Mouse (Mus musculus) testis, adult 2 months (tissue): ENCODE measurements around the gene Raet1e. TPM values are rescaled to one million over a fixed set of nuclear protein-coding genes. Genes with fewer than 3 reads are reported as not detected.
"Not testable (repeated sequence)": the region's sequence is repeated elsewhere in the genome, so short reads cannot be mapped to it uniquely, and the experiment has no call there.

Experiments used
- H3K27ac ChIP-seq: fragments of 200-500 bp; 2 replicates; pipeline ENCODE4 v1.5.1; 2012; ENCODE audit warnings: low read depth, low read length; ENCODE audit not compliant: control insufficient read depth, insufficient read depth
- H3K27me3 ChIP-seq: fragments of 200-500 bp; 2 replicates; pipeline ENCODE4 v1.6.1; 2012; ENCODE audit warnings: mild to moderate bottlenecking, low read length, moderate library complexity; ENCODE audit not compliant: control insufficient read depth, insufficient read depth
- H3K36me3 ChIP-seq: fragments of 200-500 bp; 2 replicates; pipeline ENCODE4 v1.6.1; 2012; ENCODE audit warnings: mild to moderate bottlenecking, low read length; ENCODE audit not compliant: control insufficient read depth, insufficient read depth
- H3K4me1 ChIP-seq: fragments of 200-500 bp; 2 replicates; pipeline ENCODE4 v1.6.1; 2012; ENCODE audit warnings: low read length; ENCODE audit not compliant: control insufficient read depth, insufficient read depth
- H3K4me3 ChIP-seq: fragments of 200-500 bp; 2 replicates; pipeline ENCODE4 v1.5.1; 2012; ENCODE audit warnings: low read depth, mild to moderate bottlenecking, low read length, moderate library complexity, mixed read lengths; ENCODE audit not compliant: control insufficient read depth
- CTCF ChIP-seq: fragments of 200-500 bp; IDR thresholded peaks from 2 replicates; pipeline ENCODE4 v1.5.1; 2012; ENCODE audit warnings: low read depth, mild to moderate bottlenecking, inconsistent platforms, low read length, moderate library complexity; ENCODE audit not compliant: control insufficient read depth, insufficient read depth, insufficient replicate concordance
- polyA plus RNA-seq: library from polyadenylated mRNA; depleted of rRNA; stranded (reverse); fragments of >200 nt; gene quantifications from 2 replicates; pipeline ENCODE4 v1.2.3, GENCODE M21; 2012

Raet1e gene
- polyA plus RNA-seq, 1 experiment: 0.12 TPM

- H3K4me1 ChIP-seq, H3K27me3 ChIP-seq, H3K36me3 ChIP-seq, H3K27ac ChIP-seq, H3K4me3 ChIP-seq: not testable (repeated sequence)
Observed at GRCm38 (mm10) chr10:22174190-22174487, 15.8 kb downstream of the Raet1e start.

GRCm38 (mm10) chr10:22176515-22176914 is 18.1 kb downstream of the Raet1e start:
- H3K36me3 ChIP-seq, H3K4me1 ChIP-seq, H3K27me3 ChIP-seq, H3K27ac ChIP-seq, H3K4me3 ChIP-seq: not testable (repeated sequence)

DNA sequence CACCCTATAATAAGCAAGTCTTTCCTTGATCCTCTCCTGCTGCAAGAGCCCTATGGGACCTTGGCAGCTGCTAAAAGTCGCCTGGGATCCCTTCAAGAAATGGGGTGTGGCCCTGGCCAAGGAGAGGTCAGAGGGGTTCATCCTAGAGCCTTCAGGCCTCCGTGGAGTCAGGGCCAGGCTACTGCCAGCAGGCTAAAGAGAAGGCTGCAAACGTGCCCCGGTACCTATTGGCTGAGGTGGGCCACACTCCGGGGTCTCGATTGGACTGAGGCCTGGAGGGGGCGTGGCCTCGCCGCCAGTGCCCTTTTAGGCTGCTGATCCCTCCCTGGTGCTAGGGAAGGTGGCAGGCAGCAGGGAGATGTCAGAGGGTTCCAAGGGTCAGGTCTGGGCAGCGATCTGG is 32.7 kb downstream of the Raet1e start:
- not testable (repeated sequence) for H3K27ac ChIP-seq, H3K4me3 ChIP-seq, H3K27me3 ChIP-seq

DNA sequence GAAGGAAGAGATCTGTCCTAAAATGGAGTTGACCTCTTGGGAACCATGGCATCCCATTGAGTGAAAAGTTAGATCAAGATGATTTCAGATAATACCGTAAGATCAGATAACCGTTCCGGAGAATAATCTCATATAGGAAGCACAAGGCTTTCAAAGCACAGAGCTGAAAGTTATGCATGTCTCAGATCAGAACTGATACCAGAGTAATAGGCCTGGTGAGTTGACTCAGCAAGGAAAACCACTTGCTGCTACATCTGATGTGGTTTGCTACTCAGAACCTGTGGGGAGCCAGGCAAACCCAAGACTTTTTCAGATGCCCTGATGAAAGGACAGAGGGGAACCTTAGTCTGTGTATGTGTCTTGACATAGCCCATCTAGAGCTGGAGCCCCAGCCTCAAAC is 43.0 kb downstream of the Raet1e start:
- H3K4me3 ChIP-seq, H3K36me3 ChIP-seq, H3K27ac ChIP-seq, H3K27me3 ChIP-seq, H3K4me1 ChIP-seq: not testable (repeated sequence)

More for the DNA sequence above, 32.7 kb downstream of the Raet1e start:
- H3K4me1 ChIP-seq, H3K36me3 ChIP-seq: not testable (repeated sequence)

DNA sequence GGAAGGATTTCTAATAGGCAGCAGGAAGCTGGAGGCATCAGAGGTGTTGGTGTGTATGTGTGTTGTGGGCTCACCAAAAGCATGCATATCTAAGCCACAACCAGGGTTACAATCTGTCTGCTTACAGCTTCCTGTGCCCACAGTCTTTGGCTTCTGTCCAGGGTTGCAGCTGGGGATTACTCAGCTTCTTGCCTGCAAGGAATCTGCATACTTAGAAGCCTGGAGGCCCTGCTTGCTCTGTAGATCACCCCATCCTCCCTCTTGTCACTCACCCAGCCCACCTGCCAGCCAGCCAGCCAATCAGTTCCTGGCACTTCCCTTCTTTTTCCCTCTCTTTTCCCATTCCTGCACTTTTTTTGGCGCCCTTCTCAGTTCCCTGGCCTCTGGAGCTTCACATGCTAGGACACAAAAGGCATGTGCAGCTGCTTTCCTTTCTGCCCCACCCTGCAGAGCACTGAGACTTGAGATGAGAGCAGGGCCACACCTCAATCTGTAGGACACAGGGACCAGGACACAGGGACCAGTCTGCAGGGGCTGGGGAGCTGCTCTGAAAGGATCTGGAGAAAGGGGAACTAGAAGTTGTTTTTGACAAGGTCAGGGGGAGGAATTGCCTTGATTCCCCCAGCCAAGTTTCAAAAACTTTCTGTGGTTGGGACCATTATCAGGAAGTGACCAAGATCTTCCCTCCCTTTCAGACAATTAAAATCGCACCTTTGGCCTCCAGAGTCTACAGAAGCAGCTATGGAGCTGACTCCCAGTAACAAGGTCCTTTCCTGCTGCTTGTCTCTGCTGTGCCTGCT is 44.6 kb downstream of the Raet1e start:
- not testable (repeated sequence) for H3K4me3 ChIP-seq, H3K27me3 ChIP-seq, H3K36me3 ChIP-seq, H3K4me1 ChIP-seq, H3K27ac ChIP-seq

DNA sequence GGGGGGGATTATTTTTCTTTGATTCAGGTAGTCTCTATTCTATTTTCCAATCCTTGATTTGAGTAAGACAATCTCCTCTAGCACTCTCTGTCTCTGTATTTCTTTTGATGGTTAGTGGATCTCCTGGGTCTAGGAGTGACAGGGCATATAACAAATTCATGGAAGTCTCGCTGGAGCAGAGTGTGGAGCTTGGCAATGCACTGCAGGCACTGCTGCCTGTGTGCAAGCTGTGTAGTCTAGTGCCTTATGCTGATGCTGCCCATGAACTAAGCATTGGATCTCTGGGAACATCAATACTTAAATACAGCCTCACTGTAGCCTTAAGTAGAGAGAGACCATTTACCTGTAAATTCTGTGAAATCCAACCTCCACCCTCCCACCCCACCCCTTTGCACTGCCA is 48.1 kb downstream of the Raet1e start:
- not testable (repeated sequence) for H3K4me1 ChIP-seq, H3K27me3 ChIP-seq, H3K27ac ChIP-seq, H3K36me3 ChIP-seq, H3K4me3 ChIP-seq

DNA sequence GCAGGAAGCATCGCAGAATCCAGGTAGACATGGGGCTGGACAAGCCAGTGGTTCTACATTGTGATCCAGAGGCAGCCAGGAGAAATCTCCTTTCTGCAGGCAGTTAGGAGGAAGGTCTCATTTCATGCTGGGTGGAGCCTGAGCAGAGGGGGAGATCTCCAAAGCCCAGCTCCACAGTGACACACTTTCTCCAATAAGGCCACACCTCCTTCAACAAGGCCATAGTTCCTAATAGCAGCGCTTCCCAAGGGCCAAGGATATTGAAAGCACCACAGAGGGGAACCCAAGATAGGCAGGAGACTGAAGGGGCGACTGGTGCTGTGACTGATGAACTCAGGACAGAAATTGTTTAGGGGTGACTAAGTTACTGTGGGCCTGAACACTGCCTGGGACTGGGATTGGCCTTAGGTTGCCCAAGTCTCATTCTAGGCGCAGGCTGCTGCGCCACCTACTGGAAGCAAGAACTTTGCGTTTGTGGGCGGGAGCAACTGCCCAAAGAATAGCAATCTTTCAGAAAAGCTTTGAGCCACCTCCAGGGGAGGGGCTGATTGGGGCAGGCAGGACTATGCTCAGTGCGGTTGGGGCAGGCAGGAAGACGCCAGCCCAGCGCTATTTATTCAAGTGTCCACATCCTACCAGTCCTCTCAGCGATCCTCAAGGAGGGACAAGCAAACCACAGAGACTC is 53.8 kb downstream of the Raet1e start:
- not testable (repeated sequence) for H3K27me3 ChIP-seq, H3K4me3 ChIP-seq, H3K27ac ChIP-seq, H3K36me3 ChIP-seq, H3K4me1 ChIP-seq
- TF ChIP-seq CTCF: peak; percentile 13; the same call in 1 of the 2 replicates

DNA sequence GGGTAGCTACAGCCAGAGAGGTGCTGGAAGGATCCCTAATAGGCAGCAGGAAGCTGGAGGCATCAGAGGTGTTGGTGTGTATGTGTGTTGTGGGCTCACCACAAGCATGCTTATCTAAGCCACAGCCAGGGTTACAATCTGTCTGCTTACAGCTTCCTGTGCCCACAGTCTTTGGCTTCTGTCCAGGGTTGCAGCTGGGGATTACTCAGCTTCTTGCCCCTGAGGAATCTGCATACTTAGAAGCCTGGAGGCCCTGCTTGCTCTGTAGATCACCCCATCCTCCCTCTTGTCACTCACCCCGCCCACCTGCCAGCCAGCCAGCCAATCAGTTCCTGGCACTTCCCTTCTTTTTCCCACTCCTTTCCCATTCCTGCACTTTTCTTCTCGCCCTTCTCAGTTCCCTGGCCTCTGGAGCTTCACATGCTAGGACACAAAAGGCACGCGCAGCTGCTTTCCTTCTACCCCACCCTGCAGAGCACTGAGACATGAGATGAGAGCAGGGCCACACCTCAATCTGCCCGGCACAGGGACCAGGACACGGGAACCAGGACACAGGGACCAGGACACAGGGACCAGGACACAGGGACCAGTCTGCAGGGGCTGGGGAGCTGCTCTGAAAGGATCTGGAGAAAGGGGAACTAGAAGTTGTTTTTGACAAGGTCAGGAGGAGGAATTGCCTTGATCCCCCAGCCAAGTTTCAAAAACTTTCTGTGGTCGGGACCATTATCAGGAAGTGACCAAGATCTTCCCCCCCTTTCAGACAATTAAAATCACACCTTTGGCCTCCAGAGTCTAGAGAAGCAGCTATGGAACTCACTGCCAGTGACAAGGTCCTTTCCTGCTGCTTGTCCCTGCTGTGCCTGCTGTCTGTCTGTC is 65.3 kb downstream of the Raet1e start:
- not testable (repeated sequence) for H3K27me3 ChIP-seq, H3K36me3 ChIP-seq, H3K4me3 ChIP-seq, H3K27ac ChIP-seq, H3K4me1 ChIP-seq
